Mouse (Mus musculus): ENCODE measurements at regions not wholly inside any gene's neighbourhood (a gene's known extent, or its start where the extent isn't known, plus 50 kb on each side); places are given as distances from the start of the nearest gene placed in this dataset.

- no peak overlapping the region for H3K27ac ChIP-seq (ENCODE audit: low read depth, low read length)
- H3K4me1 ChIP-seq (ENCODE audit: control insufficient read depth, insufficient read depth, low read length), result no peaks in the 10 kb centered on the region
- no peak overlapping the region for H3K4me3 ChIP-seq (ENCODE audit: low read depth, low read length)
- H3K36me3 ChIP-seq (ENCODE audit: control insufficient read depth, insufficient read depth, low read length), result no peaks in the 10 kb centered on the region
- WGBS, result 79% methylated on average over 3 of the region's 3 CpGs
- peak; percentile 38; the same call in 1 of the 2 replicates for ATAC-seq (ENCODE audit: low read depth)
- no peak overlapping the region for H3K4me2 ChIP-seq (ENCODE audit: low read depth, low read length)
- no peaks in the 10 kb centered on the region for H3K27me3 ChIP-seq (ENCODE audit: control insufficient read depth, insufficient read depth, low read length)
- H3K9ac ChIP-seq (replicated peaks; ENCODE audit: low read depth, low read length), result no peak overlapping the region
- no peaks in the 10 kb centered on the region for H3K9me3 ChIP-seq (ENCODE audit: control insufficient read depth, low read length)
Measured at GRCm38 (mm10) chrX:164878336-164878735, 101.8 kb downstream of the Mospd2 start.

- H3K9ac ChIP-seq (replicated peaks; ENCODE audit: low read depth, low read length), result no peak overlapping the region
- H3K27ac ChIP-seq (ENCODE audit: low read depth, low read length), result no peak overlapping the region
- no peak overlapping the region for H3K4me3 ChIP-seq (ENCODE audit: low read depth, low read length)
- no peak for ATAC-seq (ENCODE audit: low read depth)
- no peaks in the 10 kb centered on the region for H3K36me3 ChIP-seq (ENCODE audit: control insufficient read depth, insufficient read depth, low read length)
- no peak overlapping the region for H3K4me2 ChIP-seq (ENCODE audit: low read depth, low read length)
- no peaks in the 10 kb centered on the region for H3K4me1 ChIP-seq (ENCODE audit: control insufficient read depth, insufficient read depth, low read length)
- no peaks in the 10 kb centered on the region for H3K27me3 ChIP-seq (ENCODE audit: control insufficient read depth, insufficient read depth, low read length)
- no peaks in the 10 kb centered on the region for H3K9me3 ChIP-seq (ENCODE audit: control insufficient read depth, low read length)
- WGBS, result 90% methylated on average over 6 of the region's 6 CpGs
Measured at GRCm38 (mm10) chrX:164840393-164840792, 139.8 kb downstream of the Mospd2 start.

- Histone ChIP-seq H3K9me3 (ENCODE audit: control insufficient read depth, low read length) (no peaks in the 10 kb centered on the region), H3K4me2 (ENCODE audit: low read depth, low read length) (no peak overlapping the region), H3K27ac (ENCODE audit: low read depth, low read length) (no peak overlapping the region), H3K4me3 (ENCODE audit: low read depth, low read length) (no peak overlapping the region), H3K9ac (replicated peaks; ENCODE audit: low read depth, low read length) (no peak overlapping the region), H3K27me3 (ENCODE audit: control insufficient read depth, insufficient read depth, low read length) (no peaks in the 10 kb centered on the region), H3K4me1 (ENCODE audit: control insufficient read depth, insufficient read depth, low read length) (no peaks in the 10 kb centered on the region), H3K36me3 (ENCODE audit: control insufficient read depth, insufficient read depth, low read length) (no peaks in the 10 kb centered on the region)
- ATAC-seq (ENCODE audit: low read depth), result no peak
Measured at GRCm38 (mm10) chrX:164820906-164821305, 159.3 kb downstream of the Mospd2 start.

- 46% methylated on average over 3 of the region's 3 CpGs for WGBS
- Histone ChIP-seq H3K9ac (replicated peaks; ENCODE audit: low read depth, low read length) (no peak overlapping the region), H3K27ac (ENCODE audit: low read depth, low read length) (no peak overlapping the region), H3K9me3 (ENCODE audit: control insufficient read depth, low read length) (no peaks in the 10 kb centered on the region), H3K4me3 (ENCODE audit: low read depth, low read length) (no peak overlapping the region), H3K4me2 (ENCODE audit: low read depth, low read length) (no peak overlapping the region), H3K27me3 (ENCODE audit: control insufficient read depth, insufficient read depth, low read length) (no peaks in the 10 kb centered on the region), H3K36me3 (ENCODE audit: control insufficient read depth, insufficient read depth, low read length) (no peaks in the 10 kb centered on the region), H3K4me1 (ENCODE audit: control insufficient read depth, insufficient read depth, low read length) (no peaks in the 10 kb centered on the region)
- no peak for ATAC-seq (ENCODE audit: low read depth)
Measured at GRCm38 (mm10) chrX:164787293-164787692, 192.9 kb downstream of the Mospd2 start.

GRCm38 (mm10) chrX:164764919-164765318 is 215.3 kb downstream of the Mospd2 start:
- WGBS, result 76% methylated on average over 4 of the region's 4 CpGs
- H3K36me3 ChIP-seq (ENCODE audit: control insufficient read depth, insufficient read depth, low read length), result no peaks in the 10 kb centered on the region
- H3K9ac ChIP-seq (replicated peaks; ENCODE audit: low read depth, low read length), result no peak overlapping the region
- no peak for ATAC-seq (ENCODE audit: low read depth)
- H3K27me3 ChIP-seq (ENCODE audit: control insufficient read depth, insufficient read depth, low read length), result no peaks in the 10 kb centered on the region
- no peaks in the 10 kb centered on the region for H3K9me3 ChIP-seq (ENCODE audit: control insufficient read depth, low read length)
- no peak overlapping the region for H3K4me3 ChIP-seq (ENCODE audit: low read depth, low read length)
- H3K4me1 ChIP-seq (ENCODE audit: control insufficient read depth, insufficient read depth, low read length), result no peaks in the 10 kb centered on the region
- no peak overlapping the region for H3K27ac ChIP-seq (ENCODE audit: low read depth, low read length)
- H3K4me2 ChIP-seq (ENCODE audit: low read depth, low read length), result no peak overlapping the region

- Histone ChIP-seq H3K4me1 (ENCODE audit: control insufficient read depth, insufficient read depth, low read length) (no peaks in the 10 kb centered on the region), H3K27ac (ENCODE audit: low read depth, low read length) (no peak overlapping the region), H3K27me3 (ENCODE audit: control insufficient read depth, insufficient read depth, low read length) (no peaks in the 10 kb centered on the region), H3K9me3 (ENCODE audit: control insufficient read depth, low read length) (no peaks in the 10 kb centered on the region), H3K9ac (replicated peaks; ENCODE audit: low read depth, low read length) (no peak overlapping the region), H3K4me2 (ENCODE audit: low read depth, low read length) (no peak overlapping the region), H3K36me3 (ENCODE audit: control insufficient read depth, insufficient read depth, low read length) (no peaks in the 10 kb centered on the region), H3K4me3 (ENCODE audit: low read depth, low read length) (no peak overlapping the region)
- peak; percentile 90 for ATAC-seq (ENCODE audit: low read depth)
- 22% methylated on average over 2 of the region's 2 CpGs for WGBS
Measured at GRCm38 (mm10) chrX:164763764-164764445, 216.3 kb downstream of the Mospd2 start.

- WGBS, result 67% methylated on average over 1 of the region's 1 CpGs
- Histone ChIP-seq H3K9me3 (ENCODE audit: control insufficient read depth, low read length) (no peaks in the 10 kb centered on the region), H3K27me3 (ENCODE audit: control insufficient read depth, insufficient read depth, low read length) (no peaks in the 10 kb centered on the region), H3K27ac (ENCODE audit: low read depth, low read length) (no peak overlapping the region), H3K4me3 (ENCODE audit: low read depth, low read length) (no peak overlapping the region), H3K9ac (replicated peaks; ENCODE audit: low read depth, low read length) (no peak overlapping the region), H3K4me1 (ENCODE audit: control insufficient read depth, insufficient read depth, low read length) (no peaks in the 10 kb centered on the region), H3K4me2 (ENCODE audit: low read depth, low read length) (no peak overlapping the region), H3K36me3 (ENCODE audit: control insufficient read depth, insufficient read depth, low read length) (no peaks in the 10 kb centered on the region)
- no peak for ATAC-seq (ENCODE audit: low read depth)
Measured at GRCm38 (mm10) chrX:164745552-164746217, 234.5 kb downstream of the Mospd2 start.

All from neural tube, embryonic 14.5 days (tissue).